26 mouse cellular contexts compared by ENCODE assay signal in genomic region chr1:193350546-193350801, GRCm38 (mm10). TPM values are rescaled to one million over a fixed set of nuclear protein-coding genes. Genes with fewer than 3 reads are reported as not detected.
DNase-seq lines count a peak whose midpoint lies in the region; ATAC-seq lines count a peak whose summit lies in the region.
"Had no signal": no experiment of that assay in that cellular context is flagged by ENCODE, and none has a peak within 500 bp of the region (broad histone marks: within the 10 kb centered on the region; RNA-seq: fewer than 3 reads in every experiment).

No protein-coding gene starts in this region.

- H3K4me1 ChIP-seq in forebrain, embryonic 16.5 days (replicated peaks; ENCODE audit: control insufficient read depth, insufficient read depth, low read length) = no peaks in the 10 kb centered on the region
- no peaks in the 10 kb centered on the region for H3K4me1 ChIP-seq in forebrain, embryonic 13.5 days
- H3K4me1 ChIP-seq: forebrain, embryonic 15.5 days; neural tube, embryonic 15.5 days; stomach, embryonic 15.5 days had no signal

- no peaks in the 10 kb centered on the region for H3K27me3 ChIP-seq in forebrain, embryonic 16.5 days (replicated peaks; ENCODE audit: control insufficient read depth, insufficient read depth, low read length)
- no peaks in the 10 kb centered on the region for H3K27me3 ChIP-seq in forebrain, embryonic 13.5 days
- H3K27me3 ChIP-seq: forebrain, embryonic 15.5 days; neural tube, embryonic 15.5 days; stomach, embryonic 15.5 days had no signal

- peaks cover 20% of the 10 kb centered on the region for H3K36me3 ChIP-seq in forebrain, embryonic 16.5 days (ENCODE audit: control insufficient read depth, insufficient read depth)
- peaks cover 84% of the 10 kb centered on the region for H3K36me3 ChIP-seq in forebrain, embryonic 13.5 days (ENCODE audit: poor library complexity, severe bottlenecking)
- H3K36me3 ChIP-seq: stomach, embryonic 15.5 days had no signal

- no peak overlapping the region for H3K27ac ChIP-seq in forebrain, embryonic 16.5 days (ENCODE audit: low read length)
- H3K27ac ChIP-seq in forebrain, embryonic 13.5 days = no peak overlapping the region
- H3K27ac ChIP-seq: forebrain, embryonic 15.5 days; gastrocnemius, adult 2 months; heart, embryonic 10.5 days; hindbrain, embryonic 14.5 days; midbrain, embryonic 10.5 days; neural tube, embryonic 15.5 days; stomach, embryonic 15.5 days had no signal

- no peak overlapping the region for H3K4me2 ChIP-seq in forebrain, embryonic 16.5 days (ENCODE audit: low read length)
- no peak overlapping the region for H3K4me2 ChIP-seq in forebrain, embryonic 13.5 days
- H3K4me2 ChIP-seq: forebrain, embryonic 15.5 days; hindbrain, embryonic 14.5 days; neural tube, embryonic 15.5 days; stomach, embryonic 15.5 days had no signal

- 82% methylated on average over 2 of the region's 2 CpGs for WGBS in forebrain, embryonic 16.5 days
- WGBS in forebrain, embryonic 13.5 days = 92% methylated on average over 2 of the region's 2 CpGs

- ATAC-seq in forebrain, embryonic 16.5 days = peak; percentile 44; the same call in 1 of the 2 replicates
- no peak for ATAC-seq in forebrain, embryonic 13.5 days
- ATAC-seq: forebrain, embryonic 15.5 days; lung, postnatal 0 days had no signal

- no peak overlapping the region for H3K4me3 ChIP-seq in forebrain, embryonic 16.5 days (replicated peaks; ENCODE audit: low read length)
- H3K4me3 ChIP-seq in forebrain, embryonic 13.5 days = no peak overlapping the region
- H3K4me3 ChIP-seq: forebrain, embryonic 15.5 days; gastrocnemius, adult 2 months; heart, embryonic 10.5 days; midbrain, embryonic 10.5 days; neural tube, embryonic 15.5 days; stomach, embryonic 15.5 days had no signal

- no peak overlapping the region for H3K9ac ChIP-seq in forebrain, embryonic 16.5 days (replicated peaks; ENCODE audit: low read depth, low read length)
- no peak overlapping the region for H3K9ac ChIP-seq in forebrain, embryonic 13.5 days
- H3K9ac ChIP-seq: forebrain, embryonic 15.5 days; hindbrain, embryonic 14.5 days; neural tube, embryonic 15.5 days; stomach, embryonic 15.5 days had no signal

- intact Hi-C loops in left cerebral cortex, postnatal 4 days (cut with DNase I) = no loop called here
- intact Hi-C loops in left cerebral cortex, postnatal 14 days (cut with DNase I) = no loop called here

- H3K9me3 ChIP-seq in forebrain, embryonic 16.5 days (ENCODE audit: control insufficient read depth, low read length) = no peaks in the 10 kb centered on the region
- no peaks in the 10 kb centered on the region for H3K9me3 ChIP-seq in forebrain, embryonic 13.5 days (replicated peaks)
- H3K9me3 ChIP-seq: forebrain, embryonic 15.5 days; heart, embryonic 10.5 days; midbrain, embryonic 10.5 days; neural tube, embryonic 15.5 days; stomach, embryonic 15.5 days had no signal

- peak; percentile 78 for DNase-seq in left cerebral cortex, adult 18-20 months (ENCODE audit: low spot score in 2 of 2)
- DNase-seq in left cerebral cortex, postnatal 4 days = no peak
- DNase-seq in left cerebral cortex, postnatal 14 days (ENCODE audit: low spot score in 2 of 2) = peak; percentile 69 to 87
- DNase-seq in right cerebral cortex, postnatal 25 days = peak; percentile 77
- DNase-seq in cerebellum, adult 18-20 months = no peak
- DNase-seq in urinary bladder, postnatal 14 days (ENCODE audit: low spot score) = no peak
- DNase-seq: adrenal gland, adult 8-10 months; cerebellum, adult 8-10 months; cerebellum, postnatal 36 days; gastrocnemius, adult 2 months; heart, postnatal 4 days; kidney, adult 8-10 months; kidney, postnatal 10 days; thymus, postnatal 4 days had no signal

RNA-seq across cellular contexts. Expression of gene Camk1g, which starts 19.6 kb away (rescaled TPM):
- polyA plus RNA-seq in forebrain, embryonic 16.5 days (2015; fragmentation: Nextera tagmentation; extraction: Ambion mirVana) = 49.9 and 51.9 TPM in 2 replicates
- 26.7 and 30.0 TPM in 2 replicates for polyA plus RNA-seq in forebrain, embryonic 13.5 days (2015; fragmentation: Nextera tagmentation; extraction: Ambion mirVana)
- total RNA-seq in left cerebral cortex, adult 18-20 months (2021) = 10 to 100 TPM; 38.1 to 38.2 TPM
- total RNA-seq in left cerebral cortex, postnatal 4 days (2021) = 10 to 100 TPM; 36.4 to 39.0 TPM
- 10 to 100 TPM; 42.8 to 43.6 TPM for total RNA-seq in left cerebral cortex, postnatal 14 days (2021)
- total RNA-seq: liver, adult 2 months had no signal
- polyA plus RNA-seq: activated CD4-positive, CD25-positive, alpha-beta regulatory T cell, adult 4 months; inflammation-experienced regulatory T-cells, adult 6 months; liver, adult 2 months had no signal

Comparison
In these comparisons a context has a peak if more than half of its experiments do, and no peak if none do; other contexts are left out.
1. DNase-seq: peak in left cerebral cortex, adult 18-20 months (2 of 2), left cerebral cortex, postnatal 14 days (2 of 2) and right cerebral cortex, postnatal 25 days (single experiment); none in left cerebral cortex, postnatal 4 days (single experiment), cerebellum, adult 18-20 months (0 of 2) and urinary bladder, postnatal 14 days (single experiment).